Mouse (Mus musculus) neural tube, embryonic 11.5 days (tissue): ENCODE results near the gene Adamtsl1. TPM values are rescaled to one million over a fixed set of nuclear protein-coding genes. Genes with fewer than 3 reads are reported as not detected.

Experiments used
- ATAC-seq: fragments of 200-750 bp; cut with Nextera tagmentation; 2 replicates; pipeline ENCODE4 v1.8.0; 2017; ENCODE audit warnings: moderate number of reproducible peaks, mild to moderate bottlenecking, moderate TSS enrichment, moderate library complexity; ENCODE audit not compliant: insufficient read depth, low FRiP score, low TSS enrichment
- DNase-seq: peaks from one replicate; pipeline ENCODE4 v3.0.0-alpha.2; 2015; ENCODE audit warnings: low spot score
- H3K27ac ChIP-seq: fragments of 300-500 bp; sonication (generic); 2 replicates; pipeline ENCODE4 v1.5.1; 2014; ENCODE audit warnings: low read depth, mild to moderate bottlenecking, low read length
- H3K27me3 ChIP-seq: fragments of 300-500 bp; sonication (generic); 2 replicates; pipeline ENCODE4 v1.6.1; 2014; ENCODE audit warnings: mild to moderate bottlenecking, low read length, mixed read lengths; ENCODE audit not compliant: control insufficient read depth, insufficient read depth
- H3K36me3 ChIP-seq: fragments of 300-500 bp; sonication (generic); 2 replicates; pipeline ENCODE4 v1.6.1; 2014; ENCODE audit warnings: mild to moderate bottlenecking, low read length, moderate library complexity, mixed read lengths; ENCODE audit not compliant: control insufficient read depth, insufficient read depth
- H3K4me1 ChIP-seq: fragments of 300-500 bp; sonication (generic); 2 replicates; pipeline ENCODE4 v1.6.1; 2014; ENCODE audit warnings: low read length, mixed read lengths; ENCODE audit not compliant: control insufficient read depth, insufficient read depth
- H3K4me2 ChIP-seq: fragments of 300-500 bp; sonication (generic); 2 replicates; pipeline ENCODE4 v1.6.1; 2014; ENCODE audit warnings: low read depth, mild to moderate bottlenecking, moderate library complexity
- H3K4me3 ChIP-seq: fragments of 300-500 bp; sonication (generic); 2 replicates; pipeline ENCODE4 v1.5.1; 2014; ENCODE audit warnings: low read depth, low read length
- H3K9ac ChIP-seq: fragments of 300-500 bp; sonication (generic); 2 replicates; pipeline ENCODE4 v1.6.1; 2014; ENCODE audit warnings: mild to moderate bottlenecking, low read length
- H3K9me3 ChIP-seq: fragments of 300-500 bp; sonication (generic); 2 replicates; pipeline ENCODE4 v1.6.1; 2016; ENCODE audit warnings: low read length; ENCODE audit not compliant: control insufficient read depth
- WGBS: fragments of 180-500 bp; shearing (Covaris S2); extraction: QIAGEN DNeasy Blood & Tissue Kit; methylation state at CpG from one replicate; pipeline ENCODE4 v1.1.7; 2014; 5-methylcytosine and 5-hydroxymethylcytosine counted together
- polyA plus RNA-seq: library from polyadenylated mRNA; unstranded; fragments of >200 nt; fragmentation: Nextera tagmentation; extraction: Ambion mirVana; gene quantifications from 2 replicates; pipeline ENCODE4 v1.2.1, GENCODE M21; 2014

The Adamtsl1 gene
- polyA plus RNA-seq, 1 experiment from 2014 or later, result 10.7 TPM

DNA sequence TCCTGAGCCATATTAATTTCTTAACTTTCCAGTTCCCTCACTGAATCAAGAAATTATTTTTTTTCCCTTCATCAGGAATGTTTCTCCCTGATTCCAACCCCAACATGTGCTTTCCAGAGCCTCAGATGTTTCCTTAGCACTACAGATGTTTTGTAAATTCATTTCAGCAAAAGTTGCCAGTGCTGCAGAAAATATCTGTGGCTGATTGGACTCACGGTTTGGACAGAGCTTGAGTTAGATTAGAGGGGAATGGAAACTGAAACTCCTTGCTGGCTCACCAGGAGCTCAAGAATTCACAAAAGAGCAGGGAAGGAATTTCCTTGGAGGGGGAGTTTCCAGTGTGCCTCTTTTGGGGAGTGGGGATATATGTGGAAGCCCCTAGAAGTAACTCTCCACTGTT is 560.9 kb downstream of the Adamtsl1 start:
- no peak overlapping the region for H3K4me2 ChIP-seq
- no peaks in the 10 kb centered on the region; the same call in 1 of the 2 replicates for H3K4me1 ChIP-seq
- no peaks in the 10 kb centered on the region for H3K36me3 ChIP-seq
- no peaks in the 10 kb centered on the region for H3K27me3 ChIP-seq
- DNase-seq (no peak), ATAC-seq (no peak)
- no peak overlapping the region for H3K4me3 ChIP-seq
- 52% methylated on average over 1 of the region's 1 CpGs for WGBS
- H3K27ac ChIP-seq, result no peak overlapping the region
- no peak overlapping the region for H3K9ac ChIP-seq
- H3K9me3 ChIP-seq, result no peaks in the 10 kb centered on the region

DNA sequence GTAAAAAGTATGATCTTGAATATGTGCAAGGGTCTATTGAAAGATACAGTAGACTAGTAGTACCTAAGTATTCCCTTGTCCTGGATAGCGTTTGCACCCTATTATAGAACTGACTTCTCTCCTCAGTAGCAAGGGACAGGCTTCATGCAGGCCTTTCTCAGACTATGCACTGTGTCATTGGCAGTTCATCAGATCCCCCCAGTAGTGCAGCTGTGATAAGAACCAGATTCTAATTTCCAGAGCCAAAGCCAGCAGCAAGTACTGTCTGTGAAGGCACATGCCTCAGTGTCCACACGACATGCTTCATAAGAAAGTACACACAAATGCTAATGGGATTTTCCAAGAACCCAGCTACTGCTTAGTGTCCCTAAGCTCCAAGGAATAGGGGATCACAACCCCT is 563.4 kb downstream of the Adamtsl1 start:
- DNase-seq, result no peak
- WGBS, result 86% methylated on average over 2 of the region's 2 CpGs
- no peaks in the 10 kb centered on the region for H3K9me3 ChIP-seq
- H3K4me1 ChIP-seq, result no peaks in the 10 kb centered on the region
- no peak overlapping the region for H3K27ac ChIP-seq
- no peaks in the 10 kb centered on the region for H3K36me3 ChIP-seq
- no peaks in the 10 kb centered on the region for H3K27me3 ChIP-seq
- no peak for ATAC-seq
- H3K9ac ChIP-seq, result no peak overlapping the region
- no peak overlapping the region for H3K4me2 ChIP-seq
- H3K4me3 ChIP-seq, result no peak overlapping the region

DNA sequence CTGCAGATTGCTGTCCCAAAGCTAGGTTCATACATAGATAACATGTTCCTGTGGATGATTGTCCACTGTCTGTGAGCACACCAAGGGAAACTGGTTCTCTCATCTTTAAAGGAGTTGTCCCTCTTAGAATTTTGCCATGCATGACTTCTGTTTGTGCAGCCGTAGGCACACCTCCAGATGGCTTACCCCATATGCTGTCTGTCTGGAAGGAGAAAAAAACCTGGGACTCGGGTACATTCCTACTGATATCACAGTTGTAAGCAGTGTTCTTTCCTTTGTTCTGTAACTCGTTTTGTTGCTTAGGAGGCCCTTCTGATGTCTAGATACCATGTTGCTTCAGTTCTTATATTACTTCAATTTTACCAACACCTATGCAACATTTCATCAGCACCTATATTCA is 563.9 kb downstream of the Adamtsl1 start:
- H3K4me1 ChIP-seq, result no peaks in the 10 kb centered on the region
- no peak overlapping the region for H3K4me3 ChIP-seq
- H3K36me3 ChIP-seq, result no peaks in the 10 kb centered on the region
- WGBS, result 74% methylated on average over 3 of the region's 3 CpGs
- H3K9me3 ChIP-seq, result no peaks in the 10 kb centered on the region
- DNase-seq (no peak), ATAC-seq (no peak)
- H3K27ac ChIP-seq, result no peak overlapping the region
- no peak overlapping the region for H3K9ac ChIP-seq
- H3K27me3 ChIP-seq, result no peaks in the 10 kb centered on the region
- no peak overlapping the region for H3K4me2 ChIP-seq

DNA sequence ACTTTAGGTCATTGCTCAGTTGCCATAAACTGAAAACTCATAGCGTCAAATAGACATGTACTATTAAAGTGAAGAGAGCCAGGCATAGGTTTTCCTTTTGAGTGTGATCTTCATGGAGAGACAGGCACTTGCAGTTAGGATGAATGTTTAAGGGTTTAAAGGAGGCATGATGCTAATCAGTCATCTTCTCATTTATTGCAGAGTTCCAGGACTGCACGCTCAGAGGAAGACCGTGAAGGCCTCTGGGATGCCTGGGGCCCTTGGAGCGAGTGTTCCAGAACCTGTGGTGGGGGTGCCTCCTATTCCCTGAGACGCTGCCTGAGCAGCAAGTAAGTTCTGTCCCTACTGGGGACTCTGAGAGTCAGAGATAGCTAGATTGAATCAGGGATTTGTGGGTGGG is 573.5 kb downstream of the Adamtsl1 start:
- DNase-seq (no peak), ATAC-seq (no peak)
- no peaks in the 10 kb centered on the region for H3K4me1 ChIP-seq
- H3K9ac ChIP-seq, result no peak overlapping the region
- no peak overlapping the region for H3K4me2 ChIP-seq
- H3K27me3 ChIP-seq, result no peaks in the 10 kb centered on the region
- 94% methylated on average over 5 of the region's 5 CpGs for WGBS
- no peaks in the 10 kb centered on the region for H3K36me3 ChIP-seq
- H3K9me3 ChIP-seq, result no peaks in the 10 kb centered on the region
- H3K4me3 ChIP-seq, result no peak overlapping the region
- H3K27ac ChIP-seq, result no peak overlapping the region

DNA sequence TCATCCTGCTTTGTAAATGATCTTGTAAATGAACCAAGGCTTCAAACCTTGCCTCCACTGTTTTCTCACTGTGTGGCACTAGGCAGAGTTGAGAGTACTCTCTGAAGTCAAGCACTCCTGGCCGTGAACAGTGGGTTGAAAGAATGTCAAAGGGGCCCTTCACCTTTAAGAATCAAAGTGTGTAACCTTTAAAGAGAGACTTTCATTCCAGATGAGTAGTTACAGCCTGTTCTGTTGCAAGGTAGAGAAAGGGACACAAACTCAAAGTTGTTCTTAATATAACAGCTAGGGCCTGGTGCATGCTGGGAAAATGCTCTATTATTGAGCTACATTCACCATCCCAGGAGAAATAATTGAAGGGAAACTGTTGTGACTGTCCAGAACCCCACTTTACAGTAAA is 589.2 kb downstream of the Adamtsl1 start:
- H3K4me1 ChIP-seq, result no peaks in the 10 kb centered on the region
- no peak overlapping the region for H3K4me3 ChIP-seq
- ATAC-seq (no peak), DNase-seq (no peak)
- H3K36me3 ChIP-seq, result no peaks in the 10 kb centered on the region
- H3K9ac ChIP-seq, result no peak overlapping the region
- no peaks in the 10 kb centered on the region for H3K9me3 ChIP-seq
- H3K27ac ChIP-seq, result no peak overlapping the region
- H3K27me3 ChIP-seq, result no peaks in the 10 kb centered on the region
- H3K4me2 ChIP-seq, result no peak overlapping the region
- 69% methylated on average over 1 of the region's 1 CpGs for WGBS

DNA sequence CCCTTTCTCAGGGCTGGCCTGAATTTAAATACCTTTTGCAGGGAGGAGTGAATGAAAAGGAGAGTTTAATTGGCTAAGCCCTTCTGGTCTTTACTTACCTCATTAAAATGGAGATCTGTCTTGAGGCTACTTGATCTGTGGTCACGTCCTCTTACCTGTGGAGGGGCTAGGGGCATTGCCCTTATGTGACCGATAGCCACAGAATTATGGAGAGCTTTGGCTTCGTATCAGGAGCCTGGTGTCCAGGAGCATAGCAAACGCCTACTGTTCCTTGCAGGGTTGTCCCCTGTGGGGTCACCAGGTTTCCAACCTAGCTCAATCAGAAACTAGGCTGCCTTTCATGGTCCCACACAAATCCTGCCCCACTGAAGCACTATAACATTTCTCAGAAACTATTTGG is 594.4 kb downstream of the Adamtsl1 start:
- Histone ChIP-seq H3K36me3 (no peaks in the 10 kb centered on the region), H3K27ac (no peak overlapping the region), H3K9me3 (no peaks in the 10 kb centered on the region), H3K4me1 (no peaks in the 10 kb centered on the region), H3K4me3 (no peak overlapping the region), H3K4me2 (no peak overlapping the region), H3K27me3 (no peaks in the 10 kb centered on the region), H3K9ac (no peak overlapping the region)
- no peak for DNase-seq
- 90% methylated on average over 4 of the region's 4 CpGs for WGBS
- ATAC-seq, result no peak

DNA sequence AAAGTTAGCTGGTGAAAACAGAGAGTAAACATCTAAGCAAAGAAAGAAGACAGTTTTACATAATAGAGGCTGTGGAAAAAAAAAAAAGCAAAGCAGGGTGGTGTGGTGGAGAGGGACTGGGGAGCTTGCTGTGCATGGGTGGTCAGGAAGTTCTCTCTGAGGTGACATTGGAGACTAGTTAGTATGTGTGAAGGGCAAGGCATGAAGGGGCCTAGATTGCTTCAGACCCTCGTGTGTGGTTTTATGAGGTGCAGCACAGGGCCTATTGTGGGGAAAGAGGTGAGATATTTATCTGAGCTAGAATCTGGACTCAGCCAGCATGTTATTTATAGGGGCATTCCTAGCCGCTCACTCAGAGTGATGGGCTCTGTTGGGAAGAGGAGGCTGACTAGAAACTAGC is 605.1 kb downstream of the Adamtsl1 start:
- Histone ChIP-seq H3K36me3 (no peaks in the 10 kb centered on the region), H3K27me3 (no peaks in the 10 kb centered on the region), H3K27ac (no peak overlapping the region), H3K9me3 (no peaks in the 10 kb centered on the region), H3K4me3 (no peak overlapping the region), H3K4me2 (no peak overlapping the region), H3K9ac (no peak overlapping the region), H3K4me1 (no peaks in the 10 kb centered on the region)
- WGBS, result 73% methylated on average over 2 of the region's 2 CpGs
- DNase-seq (no peak), ATAC-seq (no peak)

DNA sequence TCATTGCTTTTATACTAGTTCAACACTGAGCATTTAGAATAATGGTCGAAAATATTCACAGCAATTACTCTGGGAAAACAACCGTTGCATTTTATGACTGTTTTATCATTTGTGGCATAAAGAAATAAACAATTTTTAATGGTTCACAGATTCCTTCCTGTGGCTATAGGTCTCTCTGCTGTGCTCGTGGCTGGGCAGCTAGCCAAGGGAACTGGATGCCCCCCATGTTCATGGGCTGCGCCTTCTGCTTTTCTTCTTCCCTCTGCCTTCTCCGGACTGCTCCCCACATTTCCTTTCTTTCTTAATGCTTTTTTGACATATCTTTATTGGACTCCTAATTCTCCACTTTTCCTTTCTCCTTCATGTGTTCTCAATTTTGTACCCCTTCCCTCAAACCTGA is 608.5 kb downstream of the Adamtsl1 start:
- no peak overlapping the region for H3K9ac ChIP-seq
- WGBS, result 70% methylated on average over 5 of the region's 5 CpGs
- DNase-seq (no peak), ATAC-seq (no peak)
- H3K9me3 ChIP-seq, result no peaks in the 10 kb centered on the region
- H3K4me2 ChIP-seq, result no peak overlapping the region
- H3K4me3 ChIP-seq, result no peak overlapping the region
- no peak overlapping the region for H3K27ac ChIP-seq
- H3K27me3 ChIP-seq, result no peaks in the 10 kb centered on the region
- no peaks in the 10 kb centered on the region for H3K4me1 ChIP-seq
- no peaks in the 10 kb centered on the region for H3K36me3 ChIP-seq

DNA sequence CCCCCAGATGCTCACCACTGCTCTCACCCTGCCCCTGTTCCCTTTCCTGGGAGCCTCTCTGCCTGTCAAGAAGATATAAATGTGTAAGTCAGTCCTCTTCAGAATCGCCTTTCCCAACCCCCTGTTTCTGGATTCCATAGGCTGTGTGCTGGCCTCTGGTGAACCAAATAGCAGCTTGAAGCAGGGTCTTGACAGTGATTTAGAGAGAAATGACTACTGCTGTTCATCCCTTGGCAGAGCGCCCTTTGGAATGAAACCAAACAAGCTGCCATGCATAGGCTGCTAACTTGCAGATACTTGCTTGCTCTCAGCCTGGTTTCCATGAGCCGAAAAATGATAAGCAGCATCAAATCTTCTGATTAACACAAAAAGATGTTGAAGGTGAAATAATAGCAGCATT is 610.4 kb downstream of the Adamtsl1 start:
- DNase-seq, result no peak
- H3K36me3 ChIP-seq, result no peaks in the 10 kb centered on the region
- H3K4me1 ChIP-seq, result no peaks in the 10 kb centered on the region
- no peak overlapping the region for H3K27ac ChIP-seq
- no peaks in the 10 kb centered on the region for H3K9me3 ChIP-seq
- ATAC-seq, result no peak
- 46% methylated on average over 3 of the region's 3 CpGs for WGBS
- H3K4me3 ChIP-seq, result no peak overlapping the region
- no peak overlapping the region for H3K9ac ChIP-seq
- H3K27me3 ChIP-seq, result no peaks in the 10 kb centered on the region
- no peak overlapping the region for H3K4me2 ChIP-seq
